Mouse (Mus musculus) left cerebral cortex, adult 11 months (tissue): ENCODE measurements around the gene Oxct2b.
"Not testable (repeated sequence)": the region's sequence is repeated elsewhere in the genome, so short reads cannot be mapped to it uniquely, and the experiment has no call there.

Experiments used
- DNase-seq: peaks from one replicate; pipeline ENCODE4 v3.0.0; 2022; ENCODE audit warnings: low spot score

The Oxct2b gene

DNA sequence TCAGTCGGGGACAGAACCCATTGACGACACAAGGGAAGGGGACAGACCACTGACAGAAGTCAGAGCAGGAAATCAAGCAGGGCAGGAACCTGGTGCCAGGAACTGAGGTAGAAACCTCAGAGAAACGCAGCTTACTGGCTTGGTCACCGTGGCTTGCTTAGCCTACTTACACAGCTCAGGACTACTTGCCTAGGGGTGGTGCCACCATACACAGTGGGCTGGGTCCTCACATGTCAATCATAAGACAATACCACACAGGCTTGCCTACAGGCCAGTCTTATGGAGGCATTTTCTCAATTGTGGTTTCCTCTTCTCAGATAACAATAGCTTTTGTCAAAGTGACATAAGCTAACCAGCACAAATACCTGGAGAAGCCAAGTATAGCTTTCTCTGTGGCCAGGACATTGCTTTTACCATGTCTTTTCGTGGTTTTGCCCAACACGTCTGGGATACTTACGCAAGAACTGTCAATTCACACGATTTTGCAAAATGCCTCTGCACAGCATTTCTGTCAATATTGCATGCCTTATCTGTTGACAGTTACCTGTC lies 3.8 kb upstream of the Oxct2b start:
- no peak for DNase-seq

DNA sequence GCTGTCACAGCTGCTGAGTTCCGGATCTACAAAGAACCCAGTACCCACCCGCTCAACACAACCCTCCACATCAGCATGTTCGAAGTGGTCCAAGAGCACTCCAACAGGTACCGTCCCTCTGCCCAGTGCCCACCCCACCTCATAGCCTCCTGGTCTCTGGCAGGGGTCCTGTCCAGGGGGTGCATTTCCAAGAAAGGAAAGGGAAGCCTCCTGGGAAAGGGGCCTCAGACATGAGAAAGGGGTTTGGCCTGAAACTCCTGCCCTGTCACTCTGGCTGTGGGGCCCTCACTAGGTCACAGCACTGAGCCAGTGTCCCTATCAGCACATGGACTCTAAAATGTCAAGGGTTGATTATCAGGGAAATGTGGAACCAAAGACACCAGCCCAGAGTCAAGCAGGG lies 1.4 kb upstream of the Oxct2b start:
- not testable (repeated sequence) for DNase-seq

DNA sequence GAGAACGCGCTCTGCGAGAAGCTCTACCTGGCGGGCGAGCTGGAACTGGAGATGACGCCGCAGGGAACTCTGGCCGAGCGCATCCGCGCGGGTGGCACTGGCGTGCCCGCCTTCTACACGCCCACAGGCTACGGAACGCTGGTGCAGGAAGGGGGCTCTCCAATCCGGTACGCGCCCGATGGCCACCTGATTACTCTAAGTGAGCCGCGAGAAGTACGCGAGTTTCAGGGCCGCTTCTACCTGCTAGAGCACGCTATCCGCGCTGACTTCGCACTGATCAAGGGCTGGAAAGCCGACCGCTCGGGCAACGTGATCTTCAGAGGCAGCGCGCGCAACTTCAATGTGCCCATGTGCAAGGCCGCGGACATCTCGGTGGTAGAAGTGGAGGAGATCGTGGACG lies 574 bp downstream of the Oxct2b start:
- not testable (repeated sequence) for DNase-seq

DNA sequence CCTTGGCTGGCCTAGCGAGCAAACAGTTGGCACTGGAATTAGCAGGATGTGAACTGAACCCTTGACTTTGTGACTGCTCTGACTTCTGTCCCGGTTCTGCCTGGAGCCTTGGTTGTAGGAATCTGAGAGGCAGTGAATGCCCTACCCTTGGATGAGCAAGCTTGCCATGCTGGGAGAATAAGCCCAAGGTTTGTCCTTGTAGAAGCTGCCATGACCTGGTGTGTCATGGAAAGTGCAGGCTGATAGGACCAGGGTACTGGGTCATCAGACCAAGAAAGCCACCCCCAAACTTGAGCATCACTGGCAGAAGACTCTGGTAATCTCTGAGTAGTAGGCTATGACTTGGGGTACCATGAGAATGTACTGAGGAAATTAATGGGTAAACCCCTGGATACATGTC lies 5.2 kb downstream of the Oxct2b start:
- DNase-seq, result no peak

DNA sequence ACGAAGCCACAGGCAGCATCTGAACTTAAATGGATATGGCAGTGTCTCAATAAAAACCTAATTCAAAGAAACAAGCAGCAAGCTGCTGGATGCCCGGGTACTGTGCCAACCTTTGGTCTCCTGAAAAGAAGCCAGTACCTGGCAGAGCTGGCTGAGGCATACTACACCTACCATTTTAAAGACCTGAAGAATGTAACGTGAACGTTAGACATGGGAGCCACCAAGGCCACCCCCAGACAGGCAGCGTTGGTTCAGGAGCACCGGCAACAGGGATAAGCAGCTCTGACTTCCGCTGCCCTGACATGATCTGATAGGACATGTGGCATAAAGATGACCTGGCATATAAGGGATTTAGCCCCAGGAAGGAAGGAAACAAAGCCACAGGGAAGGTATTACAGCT lies 10.6 kb downstream of the Oxct2b start:
- DNase-seq, result no peak

DNA sequence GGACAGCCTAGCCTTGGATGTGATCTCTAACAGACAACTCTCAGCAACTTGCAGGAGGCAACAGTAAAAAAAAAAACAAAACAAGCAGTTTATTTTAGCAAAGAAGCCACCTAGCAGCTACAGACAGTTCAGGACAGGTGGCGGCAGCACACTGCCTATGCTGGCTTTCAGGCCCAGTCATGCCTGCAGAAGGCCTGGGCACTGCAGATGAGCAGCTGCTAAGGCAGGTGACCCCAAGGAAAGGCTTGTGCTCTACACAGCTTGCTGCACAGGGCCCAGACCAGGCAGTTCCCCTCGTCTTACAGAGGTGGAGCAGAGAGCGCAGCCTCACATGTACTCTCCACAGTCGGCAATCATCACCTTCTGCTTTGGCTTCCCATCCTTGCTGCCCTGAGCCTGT lies 11.0 kb downstream of the Oxct2b start:
- DNase-seq, result no peak

DNA sequence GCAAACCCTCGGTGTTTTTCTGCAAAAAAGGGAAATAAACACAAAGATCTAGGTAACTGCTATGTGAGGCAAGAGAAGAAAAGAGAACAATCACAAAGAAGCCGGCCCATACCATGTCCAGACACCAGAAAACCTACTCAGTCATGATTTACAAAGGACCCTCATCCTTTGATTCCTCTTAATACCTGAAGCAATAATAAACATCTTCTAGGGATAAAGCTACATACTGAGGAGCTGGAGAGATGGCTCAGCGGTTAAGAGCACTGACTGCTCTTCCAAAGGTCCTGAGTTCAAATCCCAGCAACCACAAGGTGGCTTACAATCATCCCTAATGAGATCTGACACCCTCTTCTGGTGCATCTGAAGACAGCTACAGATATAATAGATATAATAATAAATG lies 21.5 kb downstream of the Oxct2b start:
- DNase-seq, result no peak

DNA sequence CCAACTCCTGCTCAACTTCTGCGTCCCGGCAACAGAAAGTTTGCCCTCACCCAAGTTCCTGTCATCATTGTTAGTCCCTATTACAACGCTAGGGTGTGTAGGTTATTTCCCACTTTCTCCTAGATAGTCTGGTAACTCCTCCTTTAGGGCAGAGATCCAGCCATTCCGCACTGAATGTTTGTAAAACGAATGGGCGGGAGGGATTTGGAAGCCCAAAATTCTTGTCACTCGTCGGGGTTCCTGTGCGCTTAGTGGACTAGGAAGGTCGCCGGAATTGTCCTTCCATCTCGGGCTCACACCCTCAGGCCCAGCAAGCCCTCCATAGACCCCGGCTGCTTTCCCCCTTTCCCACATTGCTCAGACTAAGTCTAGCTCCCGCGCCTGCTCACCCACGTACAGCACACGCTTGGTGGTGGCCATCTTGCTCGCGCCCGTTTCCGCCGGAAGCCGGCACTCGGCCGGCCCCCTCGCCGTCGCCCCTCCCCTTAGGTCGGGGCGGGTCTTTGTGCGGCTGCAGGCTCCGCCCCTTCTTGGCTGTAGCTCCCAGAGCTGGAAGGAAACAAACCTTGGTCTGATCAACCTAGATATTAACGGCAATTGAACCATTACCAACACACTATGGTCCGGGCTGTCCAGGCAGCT lies 23.6 kb downstream of the Oxct2b start, which contains the start of gene Ppie:
Gene Ppie, minus strand, starts transcription at position 439 of the 642 bp plus-strand sequence.
- DNase-seq, result peak; percentile 47

DNA sequence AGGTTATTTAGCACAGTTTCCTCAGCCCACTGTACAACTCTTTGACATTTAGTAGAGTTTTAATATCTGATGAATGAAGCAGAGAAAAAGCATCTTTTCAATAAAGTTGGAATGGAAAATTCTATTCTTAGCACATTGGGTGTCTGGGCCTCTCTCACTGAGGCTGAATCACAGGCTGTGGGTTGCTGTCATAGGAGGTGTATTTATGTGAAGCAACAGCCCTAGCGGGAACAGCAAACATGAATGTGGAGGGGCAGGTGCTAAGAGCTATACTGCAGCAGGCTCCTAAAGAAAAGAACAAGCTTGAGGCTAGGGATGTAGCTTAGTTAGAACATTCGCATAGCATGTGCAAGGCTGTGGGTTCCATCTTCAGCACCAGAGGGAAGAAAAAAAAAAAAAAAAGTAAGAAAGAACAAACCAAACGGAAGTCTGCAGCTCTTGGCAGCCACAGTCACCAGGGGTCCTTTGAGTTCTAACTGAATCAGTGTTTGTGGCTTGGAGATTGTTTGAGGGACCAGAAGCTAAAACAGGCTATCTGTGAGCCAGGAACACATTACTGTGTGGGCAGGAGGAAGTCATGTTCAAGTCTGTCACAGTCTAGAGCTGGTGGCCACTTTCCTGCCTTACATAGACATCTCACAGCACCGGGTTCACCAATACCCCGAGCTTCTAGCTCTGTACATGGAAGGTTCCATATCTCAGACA lies 31.5 kb downstream of the Oxct2b start:
- peak; percentile 48 for DNase-seq

DNA sequence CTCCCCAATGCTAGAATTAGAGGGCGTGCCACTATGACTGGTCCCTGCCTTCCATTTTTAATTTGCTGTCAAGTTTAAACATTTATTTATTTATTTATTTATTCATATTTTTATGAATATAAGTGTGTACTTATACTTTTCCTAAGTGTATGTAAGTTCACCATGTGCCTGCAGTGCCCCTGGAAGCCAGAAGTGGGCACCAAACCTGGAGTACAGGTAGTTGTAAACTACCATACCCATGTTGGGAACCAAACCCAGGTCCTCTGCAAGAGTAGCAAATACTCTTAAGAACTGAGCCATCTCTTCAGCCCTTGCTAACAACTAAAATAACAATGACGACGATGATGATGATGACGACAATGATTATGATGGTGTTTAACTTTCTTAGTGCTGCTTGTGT lies 35.9 kb downstream of the Oxct2b start:
- no peak for DNase-seq

DNA sequence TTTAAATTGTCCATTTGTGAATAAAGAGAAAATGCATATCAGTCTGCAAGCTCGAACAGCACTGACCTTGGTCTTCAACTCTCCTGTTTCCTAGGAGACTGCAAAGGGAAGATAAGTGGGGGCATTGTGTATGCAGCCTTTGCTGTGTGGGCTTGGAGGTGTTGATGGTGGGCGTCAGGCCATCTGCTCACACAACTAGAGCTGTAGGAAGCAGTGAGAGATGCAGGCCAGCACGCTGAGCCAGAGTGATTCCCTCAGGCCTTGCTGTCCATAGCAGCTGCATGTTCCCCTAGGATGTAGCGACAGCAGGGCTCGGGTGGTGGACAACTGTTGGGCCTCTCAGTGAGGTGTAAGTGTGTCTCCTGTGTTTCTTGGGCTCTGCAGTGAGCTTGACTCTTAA lies 36.9 kb downstream of the Oxct2b start:
- peak; percentile 57 for DNase-seq

DNA sequence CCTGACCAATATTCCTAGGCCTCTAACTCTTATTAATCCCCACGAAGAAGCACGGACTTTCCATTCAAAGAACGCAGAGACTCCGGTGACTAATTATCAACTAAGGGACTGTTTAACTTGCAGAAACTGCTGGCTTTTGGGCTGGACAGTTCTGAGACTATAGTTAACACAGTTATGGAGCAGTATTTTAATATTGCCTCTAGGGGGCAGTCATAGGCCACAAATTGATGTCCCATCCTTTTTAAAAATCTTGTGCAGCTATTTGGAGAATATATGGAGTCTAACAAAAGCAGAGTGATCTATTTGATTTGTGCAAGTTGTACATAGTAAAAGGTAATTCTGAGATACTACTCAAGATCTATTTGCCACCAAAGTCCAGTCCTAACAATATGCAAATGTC lies 38.9 kb downstream of the Oxct2b start:
- no peak for DNase-seq

DNA sequence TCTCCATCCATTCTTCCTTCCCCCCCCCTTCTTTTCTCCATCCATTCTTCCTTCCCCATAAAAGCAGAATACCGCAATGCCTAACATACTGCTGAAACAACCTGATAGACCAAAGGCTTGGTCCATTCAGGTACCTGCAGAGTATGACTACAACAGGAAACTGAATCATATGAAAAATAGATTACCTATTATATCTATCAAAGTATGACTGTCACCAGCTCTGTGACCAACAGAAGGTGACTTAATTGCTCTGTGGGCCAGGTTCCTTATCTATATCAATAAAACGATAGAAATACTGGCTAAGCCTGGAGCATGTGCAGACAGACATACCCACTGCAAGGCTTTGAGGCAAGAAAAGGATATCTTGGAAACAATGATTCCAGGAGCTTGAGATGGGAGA lies 39.4 kb downstream of the Oxct2b start:
- DNase-seq, result no peak

DNA sequence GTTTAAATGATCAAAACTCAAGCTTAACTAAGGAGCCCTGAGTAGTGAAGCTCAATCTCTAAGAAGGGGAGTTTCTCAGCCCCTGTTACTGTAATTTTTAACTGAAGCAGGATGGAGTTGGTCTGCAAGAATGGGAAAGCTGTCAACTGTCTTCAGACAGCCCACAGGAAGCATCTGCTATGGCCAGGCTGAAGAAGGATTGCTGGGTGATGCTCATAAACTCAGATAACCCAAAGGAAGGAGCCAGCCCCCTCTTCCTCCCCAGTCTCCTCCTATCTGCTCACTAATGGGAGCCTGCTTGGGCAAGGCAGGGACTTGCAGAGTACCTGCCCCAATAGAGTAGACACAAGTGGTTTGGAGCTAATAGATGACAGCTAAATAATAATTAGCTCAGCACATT lies 39.8 kb downstream of the Oxct2b start:
- no peak for DNase-seq

DNA sequence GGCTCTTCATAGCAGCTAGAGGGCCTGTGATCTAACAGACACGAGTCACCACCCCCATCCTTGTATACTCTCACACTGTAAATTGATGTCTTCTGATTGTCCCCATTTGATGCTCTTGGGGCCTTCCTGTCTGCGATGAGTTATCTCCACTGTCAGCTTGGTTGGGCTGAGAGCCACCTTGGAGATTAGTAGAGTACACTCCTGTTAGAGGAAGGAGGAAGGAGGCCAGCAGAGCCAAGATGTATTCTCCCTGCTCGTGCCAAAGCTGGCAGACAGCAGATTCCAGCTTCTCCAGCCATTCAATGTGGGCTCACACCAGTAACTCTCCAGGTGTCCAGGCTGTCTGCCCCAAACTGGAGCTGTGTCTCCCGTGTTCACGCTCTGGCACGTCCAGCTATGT lies 44.5 kb downstream of the Oxct2b start:
- no peak for DNase-seq

DNA sequence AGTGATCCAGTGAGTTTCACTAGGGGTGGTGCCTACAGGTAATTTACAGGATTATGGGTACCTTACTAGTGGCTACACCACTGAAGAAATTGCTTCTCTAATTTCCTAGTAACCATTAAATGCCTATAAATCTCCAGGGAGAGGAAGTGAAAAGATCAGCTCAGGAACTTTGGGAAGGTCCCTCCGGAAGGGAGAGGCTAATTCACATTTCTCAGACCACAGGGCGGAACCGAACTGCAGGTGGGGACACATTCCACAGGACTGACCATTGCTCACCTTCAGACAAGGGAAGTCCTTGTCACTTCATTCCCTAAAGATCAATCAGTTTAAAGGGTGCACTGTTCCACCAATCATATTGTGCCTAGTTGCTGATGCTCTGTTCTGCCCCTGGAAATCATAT lies 45.2 kb downstream of the Oxct2b start:
- not testable (repeated sequence) for DNase-seq

DNA sequence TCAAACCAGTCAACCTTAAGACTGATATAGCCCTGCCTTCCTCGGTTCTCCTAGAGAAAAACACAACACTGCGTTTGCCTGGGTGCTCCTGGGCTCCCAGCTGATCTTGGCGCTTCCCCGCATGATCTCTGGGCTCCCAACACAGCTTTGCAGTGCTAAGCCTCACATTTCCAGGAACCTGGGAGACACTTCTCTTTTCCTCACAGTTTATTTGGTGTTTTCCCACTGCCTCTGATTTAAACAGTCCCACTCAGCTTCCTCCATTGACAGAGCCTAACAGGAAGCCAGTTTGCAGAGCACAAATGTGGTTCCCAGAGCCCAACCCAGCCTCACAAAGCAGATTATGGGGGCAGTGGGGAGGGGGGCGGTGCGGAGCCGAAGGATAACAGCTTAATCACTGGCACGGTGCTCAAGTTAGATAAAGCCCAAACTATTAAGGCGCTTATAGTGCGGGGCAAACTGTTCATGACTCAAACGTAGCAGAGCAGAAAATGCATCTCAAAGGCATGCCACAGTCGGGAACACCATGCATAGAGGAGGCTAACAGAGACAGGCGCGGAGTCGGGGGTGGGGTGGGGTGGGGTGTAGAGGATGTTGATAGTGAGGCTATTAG lies 46.3 kb downstream of the Oxct2b start:
- no peak for DNase-seq

DNA sequence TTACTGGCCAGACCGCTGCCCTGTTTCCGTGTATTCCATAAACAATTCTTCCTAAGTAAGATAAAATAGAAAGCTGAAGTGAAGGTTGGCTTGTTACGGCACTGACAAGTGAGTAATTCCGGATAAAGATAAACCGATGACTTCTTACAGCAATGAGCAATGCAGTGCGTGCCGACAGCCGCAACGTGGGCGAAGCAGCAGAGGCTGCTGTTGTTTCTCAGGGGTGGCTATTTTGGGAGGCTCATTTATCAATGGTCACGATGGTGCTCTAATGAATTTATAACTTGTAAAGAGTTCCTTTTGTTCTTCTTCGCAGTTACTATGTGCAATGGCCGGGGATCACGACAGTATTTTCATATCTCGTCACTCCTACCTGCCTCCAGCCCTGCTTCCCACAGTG lies 48.1 kb downstream of the Oxct2b start:
- peak; percentile 38 for DNase-seq
